Mouse (Mus musculus) CD4-positive, CD25-positive, alpha-beta regulatory T cell, adult 2 months (primary cell): ENCODE measurements around the gene P4ha2.

Experiments used
- DNase-seq: peaks from one replicate; pipeline ENCODE4 v3.0.0-alpha.2; 2012; ENCODE audit warnings: low read depth, low spot score

Gene P4ha2

DNA sequence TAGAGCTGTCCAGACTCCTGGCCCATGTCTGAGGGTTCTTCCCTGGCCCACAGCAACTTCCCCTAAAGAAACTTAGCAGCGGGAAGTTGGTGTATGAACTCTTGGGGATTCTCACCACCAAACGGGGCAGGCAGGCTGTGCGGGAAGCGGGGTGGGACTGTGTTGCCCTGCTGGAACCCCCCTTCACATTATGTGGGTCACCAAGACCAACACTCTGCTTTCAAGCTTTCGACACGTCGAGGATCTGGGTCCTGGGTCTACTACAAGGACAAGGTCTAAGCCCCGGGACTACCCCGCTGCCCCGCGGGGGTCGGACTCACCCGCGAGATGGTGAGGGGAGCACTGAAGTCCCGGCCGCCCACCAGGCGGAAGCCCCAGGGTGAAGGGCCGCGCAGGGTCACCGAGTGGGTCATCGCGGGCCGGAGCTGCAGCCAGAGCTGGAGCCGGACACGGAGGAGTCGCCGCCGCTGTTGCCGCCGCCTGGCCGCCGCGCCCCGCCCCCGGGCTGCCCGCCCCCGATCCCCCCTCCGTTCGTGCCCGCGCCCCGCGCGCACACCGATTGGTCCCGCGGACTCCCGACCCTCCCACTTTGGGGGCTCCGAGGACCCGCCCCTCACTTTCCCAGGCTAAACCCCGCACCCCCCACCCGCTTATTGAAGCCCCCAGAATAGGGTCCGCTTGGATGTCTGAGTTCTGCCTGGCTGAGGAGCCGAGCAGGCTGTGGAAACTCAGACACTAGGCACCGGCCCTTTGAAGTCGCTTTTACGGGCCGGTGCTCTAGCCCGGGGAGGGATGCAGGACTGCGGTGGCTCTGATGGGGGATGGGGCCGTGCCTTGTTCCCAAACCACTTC, 31.1 kb upstream of the P4ha2 start, which contains the start of gene Pdlim4:
Pdlim4 (minus strand) TSS at position 495 of the 852 bp plus-strand sequence.
- peak; percentile 30 for DNase-seq

DNA sequence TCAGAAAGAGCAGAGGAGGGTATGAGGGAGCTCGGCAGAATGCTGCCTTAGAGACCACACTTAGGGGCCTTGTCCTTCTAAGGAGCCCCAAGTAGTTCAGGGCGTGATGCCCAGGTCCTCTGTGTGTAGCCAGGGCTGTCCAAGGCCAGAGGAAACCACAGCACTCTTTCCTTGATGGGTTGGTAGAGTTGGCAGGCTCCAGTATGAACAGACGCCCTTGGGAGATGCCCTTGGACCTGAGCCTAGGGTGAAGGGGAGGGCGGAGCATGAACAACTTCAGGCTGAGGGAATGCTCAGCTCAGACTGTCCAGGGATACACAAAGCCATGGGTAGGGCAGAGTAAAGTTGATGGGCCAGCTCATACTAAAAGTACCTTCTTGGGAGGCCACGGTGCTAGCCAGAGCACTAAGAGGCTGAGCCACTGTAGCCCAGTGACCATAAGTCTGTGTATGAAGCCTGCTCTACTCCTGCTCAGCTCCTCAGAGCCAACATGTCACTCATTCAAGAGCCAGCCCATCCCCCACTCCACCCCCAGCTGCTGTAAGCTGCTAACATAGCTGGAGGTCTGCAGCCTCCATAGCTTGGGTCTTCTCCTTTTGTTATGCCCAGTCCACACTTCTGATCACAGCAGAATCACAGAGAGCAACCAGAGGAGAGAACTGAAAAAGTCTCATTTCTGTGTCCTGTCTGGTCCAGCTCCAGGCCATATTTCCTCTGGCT, 28.0 kb upstream of the P4ha2 start:
- DNase-seq = no peak

GRCm38 (mm10) chr11:54073291-54073690, 26.6 kb upstream of the P4ha2 start:
- no peak for DNase-seq

GRCm38 (mm10) chr11:54075353-54075752, 24.5 kb upstream of the P4ha2 start:
- no peak for DNase-seq

- DNase-seq = no peak
Measured at GRCm38 (mm10) chr11:54076101-54076500, 23.8 kb upstream of the P4ha2 start.

DNA sequence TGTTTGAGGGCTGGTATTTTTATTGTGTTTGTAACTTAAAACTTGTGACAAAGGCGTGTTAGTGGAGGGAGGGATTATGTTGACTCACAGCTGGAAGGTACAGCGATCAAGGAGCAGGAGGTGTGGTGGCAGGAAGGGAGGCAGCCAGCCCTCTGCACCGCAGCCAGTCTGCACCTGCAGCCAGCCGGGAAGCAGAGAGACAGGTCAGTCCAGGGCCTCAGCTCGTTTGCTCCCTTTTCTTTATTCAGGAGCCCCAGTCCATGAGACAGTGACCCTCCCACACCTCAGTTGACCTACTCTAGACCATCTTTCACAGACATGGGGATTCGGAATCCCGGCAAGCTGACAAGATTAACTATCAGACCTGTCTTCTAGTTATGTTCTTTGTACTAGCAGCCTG, 19.5 kb upstream of the P4ha2 start:
- no peak for DNase-seq

DNA sequence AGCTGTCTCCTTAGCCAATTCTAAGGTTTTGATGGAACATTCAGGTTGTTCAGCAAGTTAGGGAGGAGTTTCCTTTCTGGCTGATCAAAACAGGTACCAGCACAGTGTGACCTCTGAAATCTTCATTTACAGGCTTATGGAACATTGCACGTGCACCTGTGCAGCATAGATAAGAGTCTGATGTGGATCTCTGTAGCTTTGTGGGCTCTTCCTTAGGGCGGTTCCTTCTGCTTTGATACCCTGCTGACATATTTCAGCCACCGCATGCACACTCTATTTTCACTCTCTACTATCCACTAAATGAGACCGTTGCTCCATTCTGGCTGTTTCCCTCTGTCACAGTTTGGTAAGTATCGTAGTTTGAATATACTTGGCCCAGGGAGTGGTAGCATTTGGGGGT, 17.2 kb upstream of the P4ha2 start:
- DNase-seq = peak; percentile 23

- DNase-seq = no peak
Measured at GRCm38 (mm10) chr11:54084976-54085375, 14.9 kb upstream of the P4ha2 start.

GRCm38 (mm10) chr11:54085816-54086215, 14.1 kb upstream of the P4ha2 start:
- no peak for DNase-seq

- no peak for DNase-seq
Measured at GRCm38 (mm10) chr11:54088253-54088946, 11.5 kb upstream of the P4ha2 start.

GRCm38 (mm10) chr11:54088947-54089317, 11.0 kb upstream of the P4ha2 start:
- DNase-seq = peak; percentile 75

GRCm38 (mm10) chr11:54090091-54090879, 9.6 kb upstream of the P4ha2 start:
- DNase-seq = no peak

- no peak for DNase-seq
Measured at GRCm38 (mm10) chr11:54091726-54092125, 8.2 kb upstream of the P4ha2 start.

GRCm38 (mm10) chr11:54092188-54092587, 7.7 kb upstream of the P4ha2 start:
- DNase-seq = no peak

DNA sequence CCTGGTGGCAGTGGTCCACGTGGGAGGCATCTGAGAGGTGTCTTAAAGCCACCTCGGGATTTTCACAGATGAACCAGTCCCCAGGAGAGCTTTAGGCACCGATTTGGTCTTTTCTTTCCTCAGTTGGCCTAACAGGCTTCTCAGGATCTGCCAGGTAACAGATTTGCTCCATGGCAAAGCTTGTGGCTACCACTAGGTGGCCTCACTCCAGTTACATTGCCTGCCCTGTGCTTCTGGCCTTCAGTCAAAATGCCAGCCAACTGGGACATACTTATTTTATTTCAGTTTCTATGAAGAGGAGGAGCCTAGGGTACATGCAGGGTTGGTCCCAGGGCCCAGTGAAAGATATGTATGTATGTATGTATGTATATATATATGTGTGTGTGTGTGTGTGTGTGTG, 6.9 kb upstream of the P4ha2 start:
- peak; percentile 57 for DNase-seq

- DNase-seq = peak; percentile 53
Measured at GRCm38 (mm10) chr11:54100692-54101591, 1.0 kb downstream of the P4ha2 start.

DNA sequence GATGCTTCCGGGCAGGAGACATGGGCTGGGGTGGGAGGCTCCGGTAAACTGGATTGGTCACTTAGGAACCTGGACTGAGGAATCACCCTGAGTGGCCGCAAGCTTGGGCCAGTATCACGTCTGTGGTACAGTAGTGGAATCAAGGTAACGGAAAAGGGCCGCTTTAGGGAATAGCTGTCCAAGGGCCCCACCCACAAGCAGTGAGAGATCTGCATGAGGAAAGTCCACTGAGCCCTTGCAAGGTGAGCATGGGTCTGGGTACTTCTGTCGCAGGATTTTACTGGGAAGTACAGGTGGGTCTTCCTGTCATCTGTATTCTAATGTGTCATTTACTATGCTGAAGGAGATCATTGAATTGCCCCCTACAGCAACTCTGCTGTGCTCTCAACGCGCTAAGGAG, 1.8 kb downstream of the P4ha2 start:
- DNase-seq = no peak

DNA sequence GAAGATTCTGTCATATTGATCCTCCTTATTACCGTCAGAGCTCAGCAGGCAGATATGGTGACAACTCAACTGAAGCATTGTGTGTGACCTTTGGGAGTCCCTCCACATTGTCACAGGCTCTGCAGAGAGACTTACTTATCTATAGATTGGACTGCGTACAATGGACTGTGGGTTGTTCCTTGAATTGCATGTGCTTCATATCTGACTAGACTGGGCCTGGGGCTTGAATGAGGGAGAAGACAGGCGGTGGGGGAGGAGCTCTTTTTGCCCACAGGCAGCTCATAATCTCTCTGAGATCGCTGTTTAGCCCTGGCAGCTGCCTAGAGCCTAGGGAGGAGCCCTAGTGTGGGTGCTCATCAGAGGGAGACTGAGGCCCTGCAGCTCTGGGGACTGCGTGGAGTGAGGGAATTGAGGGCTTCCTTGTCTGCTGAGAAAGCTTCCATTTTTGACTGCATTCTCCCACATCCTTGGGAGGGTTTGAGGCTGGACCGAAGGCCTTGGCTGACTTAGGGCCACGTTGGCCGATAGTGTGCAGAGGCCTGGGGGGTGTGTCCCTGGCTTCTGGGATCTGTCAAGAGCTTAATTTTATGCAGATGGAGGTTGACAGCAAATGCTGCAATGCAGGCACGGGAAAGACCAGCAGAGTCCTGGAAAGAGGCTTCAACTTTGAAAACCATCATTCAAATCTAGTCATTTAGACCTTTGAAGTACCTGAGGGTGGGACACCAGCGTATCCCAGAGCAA, 3.0 kb downstream of the P4ha2 start:
- no peak for DNase-seq

DNA sequence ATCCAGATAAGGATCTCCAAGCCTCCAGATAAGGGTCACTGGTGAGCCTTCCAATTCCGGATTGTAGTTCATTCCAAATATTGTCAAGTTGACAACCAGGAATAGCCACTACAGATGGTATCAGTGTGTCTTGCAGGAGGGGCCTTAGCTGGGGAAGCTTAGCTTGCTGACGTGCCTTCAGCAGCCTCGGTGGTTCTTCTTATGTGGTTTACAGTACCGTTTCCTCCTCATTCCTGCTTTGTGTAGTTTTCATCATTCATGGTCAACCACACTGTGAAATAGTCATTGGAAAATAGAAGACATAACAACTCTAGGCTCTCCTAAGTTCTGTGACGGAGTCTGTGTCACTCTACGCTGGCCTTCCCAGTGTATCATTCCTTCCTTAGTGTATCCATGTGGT, 5.1 kb downstream of the P4ha2 start:
- DNase-seq = no peak

DNA sequence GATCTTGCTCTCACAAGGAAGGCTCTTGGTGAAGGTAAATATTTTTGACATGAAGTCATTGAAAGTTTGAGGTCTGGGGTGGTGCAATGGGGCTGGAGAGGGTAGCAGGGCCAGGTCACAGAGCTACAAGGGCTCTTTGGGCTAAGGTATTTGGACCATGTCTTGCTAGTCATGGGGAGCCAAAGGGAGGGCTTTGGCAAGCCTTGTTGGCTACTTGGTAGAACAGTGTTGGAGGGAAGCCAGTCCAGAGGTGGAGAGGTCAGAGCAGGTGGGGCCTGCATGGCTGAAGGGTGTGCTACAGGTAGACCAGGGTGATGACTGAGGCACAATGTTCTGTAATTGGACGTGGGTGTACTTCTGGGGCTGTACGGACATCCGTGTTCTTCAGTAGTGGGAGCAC, 6.8 kb downstream of the P4ha2 start:
- DNase-seq = no peak
